Mouse (Mus musculus): ENCODE measurements around the gene Ncbp1. TPM values are rescaled to one million over a fixed set of nuclear protein-coding genes. Genes with fewer than 3 reads are reported as not detected.

Ncbp1 gene
- polyA plus RNA-seq, 1 experiment: 99.6 TPM

DNA sequence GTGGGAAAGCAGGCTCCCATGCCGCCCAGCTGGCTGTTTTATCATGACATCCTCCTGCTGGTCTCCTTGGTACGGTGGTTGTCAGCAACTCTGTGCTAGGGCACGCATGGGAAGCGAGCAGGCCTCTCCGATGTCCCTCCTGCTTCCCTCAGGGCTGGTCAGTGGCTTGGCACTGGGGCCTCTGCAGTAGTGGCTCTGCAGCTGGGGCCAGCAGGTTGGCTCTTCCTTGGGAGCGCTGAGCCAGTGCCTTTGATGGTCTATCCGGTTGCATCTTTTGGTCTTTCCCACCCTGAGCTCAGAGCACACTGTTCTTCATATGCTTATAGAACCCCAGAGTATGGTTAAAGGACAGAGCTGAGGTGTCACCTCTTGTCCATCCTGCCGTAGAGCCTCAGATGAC is 28.3 kb upstream of the Ncbp1 start:
- Histone ChIP-seq H3K9me3 (replicated peaks; ENCODE audit: control insufficient read depth, insufficient read depth, low read length, poor library complexity, severe bottlenecking) (no peaks in the 10 kb centered on the region), H3K9ac (ENCODE audit: low read depth, poor library complexity, severe bottlenecking) (no peak overlapping the region), H3K36me3 (ENCODE audit: control insufficient read depth, insufficient read depth, low read length, poor library complexity, severe bottlenecking) (no peaks in the 10 kb centered on the region), H3K4me3 (ENCODE audit: low read depth, low read length) (no peak overlapping the region), H3K27ac (ENCODE audit: insufficient read depth, low read length) (no peak overlapping the region), H3K27me3 (ENCODE audit: control insufficient read depth, insufficient read depth, low read length, poor library complexity, severe bottlenecking) (no peaks in the 10 kb centered on the region), H3K4me1 (ENCODE audit: control insufficient read depth, insufficient read depth, low read length) (no peaks in the 10 kb centered on the region)
- TF ChIP-seq EP300 (IDR thresholded peaks at IDR 0.05; ENCODE audit: insufficient read depth, low read depth, low read length): no peak
- TF ChIP-seq POLR2A (IDR thresholded peaks at IDR 0.05; ENCODE audit: insufficient read depth, low read length): no peak
- no peak for TF ChIP-seq CTCF (IDR thresholded peaks at IDR 0.05; ENCODE audit: low read depth, low read length)

GRCm38 (mm10) chr4:46111361-46111760 is 27.1 kb upstream of the Ncbp1 start:
- Histone ChIP-seq H3K9ac (ENCODE audit: low read depth, poor library complexity, severe bottlenecking) (no peak overlapping the region), H3K4me3 (ENCODE audit: low read depth, low read length) (no peak overlapping the region), H3K36me3 (ENCODE audit: control insufficient read depth, insufficient read depth, low read length, poor library complexity, severe bottlenecking) (no peaks in the 10 kb centered on the region), H3K27ac (ENCODE audit: insufficient read depth, low read length) (no peak overlapping the region), H3K9me3 (replicated peaks; ENCODE audit: control insufficient read depth, insufficient read depth, low read length, poor library complexity, severe bottlenecking) (no peaks in the 10 kb centered on the region), H3K27me3 (ENCODE audit: control insufficient read depth, insufficient read depth, low read length, poor library complexity, severe bottlenecking) (no peaks in the 10 kb centered on the region), H3K4me1 (ENCODE audit: control insufficient read depth, insufficient read depth, low read length) (no peaks in the 10 kb centered on the region)
- TF ChIP-seq CTCF (IDR thresholded peaks at IDR 0.05; ENCODE audit: low read depth, low read length) (no peak), EP300 (IDR thresholded peaks at IDR 0.05; ENCODE audit: insufficient read depth, low read depth, low read length) (no peak), POLR2A (IDR thresholded peaks at IDR 0.05; ENCODE audit: insufficient read depth, low read length) (no peak)

- TF ChIP-seq CTCF (IDR thresholded peaks at IDR 0.05; ENCODE audit: low read depth, low read length) (no peak), EP300 (IDR thresholded peaks at IDR 0.05; ENCODE audit: insufficient read depth, low read depth, low read length) (no peak), POLR2A (IDR thresholded peaks at IDR 0.05; ENCODE audit: insufficient read depth, low read length) (no peak)
- H3K4me1 ChIP-seq (ENCODE audit: control insufficient read depth, insufficient read depth, low read length): no peaks in the 10 kb centered on the region
- H3K27ac ChIP-seq (ENCODE audit: insufficient read depth, low read length): no peak overlapping the region
- H3K9me3 ChIP-seq (replicated peaks; ENCODE audit: control insufficient read depth, insufficient read depth, low read length, poor library complexity, severe bottlenecking): no peaks in the 10 kb centered on the region
- no peaks in the 10 kb centered on the region for H3K27me3 ChIP-seq (ENCODE audit: control insufficient read depth, insufficient read depth, low read length, poor library complexity, severe bottlenecking)
- peaks cover 5% of the 10 kb centered on the region; the same call in 1 of the 2 replicates for H3K36me3 ChIP-seq (ENCODE audit: control insufficient read depth, insufficient read depth, low read length, poor library complexity, severe bottlenecking)
- H3K4me3 ChIP-seq (ENCODE audit: low read depth, low read length): no peak overlapping the region
- no peak overlapping the region for H3K9ac ChIP-seq (ENCODE audit: low read depth, poor library complexity, severe bottlenecking)
Observed at GRCm38 (mm10) chr4:46115308-46115707, 23.1 kb upstream of the Ncbp1 start.

- H3K27ac ChIP-seq (ENCODE audit: insufficient read depth, low read length): no peak overlapping the region
- H3K36me3 ChIP-seq (ENCODE audit: control insufficient read depth, insufficient read depth, low read length, poor library complexity, severe bottlenecking): peaks cover 8% of the 10 kb centered on the region; the same call in 1 of the 2 replicates
- H3K9ac ChIP-seq (ENCODE audit: low read depth, poor library complexity, severe bottlenecking): no peak overlapping the region
- no peaks in the 10 kb centered on the region for H3K27me3 ChIP-seq (ENCODE audit: control insufficient read depth, insufficient read depth, low read length, poor library complexity, severe bottlenecking)
- H3K4me1 ChIP-seq (ENCODE audit: control insufficient read depth, insufficient read depth, low read length): no peaks in the 10 kb centered on the region
- H3K9me3 ChIP-seq (replicated peaks; ENCODE audit: control insufficient read depth, insufficient read depth, low read length, poor library complexity, severe bottlenecking): no peaks in the 10 kb centered on the region
- TF ChIP-seq EP300 (IDR thresholded peaks at IDR 0.05; ENCODE audit: insufficient read depth, low read depth, low read length) (no peak), CTCF (IDR thresholded peaks at IDR 0.05; ENCODE audit: low read depth, low read length) (no peak), POLR2A (IDR thresholded peaks at IDR 0.05; ENCODE audit: insufficient read depth, low read length) (no peak)
- H3K4me3 ChIP-seq (ENCODE audit: low read depth, low read length): no peak overlapping the region
Observed at GRCm38 (mm10) chr4:46116544-46117175, 21.8 kb upstream of the Ncbp1 start.

DNA sequence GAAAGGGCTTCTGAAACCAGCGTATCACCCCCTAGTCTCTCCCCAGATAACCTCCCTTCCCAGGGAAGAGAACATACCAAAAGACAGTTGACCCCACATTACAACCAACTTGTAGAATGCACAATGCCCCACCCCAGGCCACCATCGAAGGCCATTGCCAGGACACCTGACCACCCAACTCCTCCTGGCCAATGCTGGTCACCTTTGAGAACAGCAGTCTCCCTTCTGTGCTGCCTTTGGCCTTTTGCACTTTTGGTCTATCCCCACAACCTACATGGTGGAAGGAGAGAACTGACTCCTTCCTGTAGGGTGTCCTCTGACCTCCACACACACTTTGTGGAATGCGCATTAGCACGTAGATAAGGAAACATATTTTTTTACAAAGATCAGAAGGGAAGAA is 20.9 kb upstream of the Ncbp1 start:
- Histone ChIP-seq H3K36me3 (ENCODE audit: control insufficient read depth, insufficient read depth, low read length, poor library complexity, severe bottlenecking) (peaks cover 8% of the 10 kb centered on the region; the same call in 1 of the 2 replicates), H3K27ac (ENCODE audit: insufficient read depth, low read length) (no peak overlapping the region), H3K9ac (ENCODE audit: low read depth, poor library complexity, severe bottlenecking) (no peak overlapping the region), H3K9me3 (replicated peaks; ENCODE audit: control insufficient read depth, insufficient read depth, low read length, poor library complexity, severe bottlenecking) (no peaks in the 10 kb centered on the region), H3K4me3 (ENCODE audit: low read depth, low read length) (no peak overlapping the region), H3K27me3 (ENCODE audit: control insufficient read depth, insufficient read depth, low read length, poor library complexity, severe bottlenecking) (no peaks in the 10 kb centered on the region), H3K4me1 (ENCODE audit: control insufficient read depth, insufficient read depth, low read length) (no peaks in the 10 kb centered on the region)
- TF ChIP-seq CTCF (IDR thresholded peaks at IDR 0.05; ENCODE audit: low read depth, low read length) (no peak), EP300 (IDR thresholded peaks at IDR 0.05; ENCODE audit: insufficient read depth, low read depth, low read length) (no peak), POLR2A (IDR thresholded peaks at IDR 0.05; ENCODE audit: insufficient read depth, low read length) (no peak)

GRCm38 (mm10) chr4:46119514-46120094 is 18.8 kb upstream of the Ncbp1 start:
- no peak overlapping the region for H3K4me3 ChIP-seq (ENCODE audit: low read depth, low read length)
- no peak overlapping the region for H3K9ac ChIP-seq (ENCODE audit: low read depth, poor library complexity, severe bottlenecking)
- H3K27me3 ChIP-seq (ENCODE audit: control insufficient read depth, insufficient read depth, low read length, poor library complexity, severe bottlenecking): no peaks in the 10 kb centered on the region
- H3K36me3 ChIP-seq (ENCODE audit: control insufficient read depth, insufficient read depth, low read length, poor library complexity, severe bottlenecking): peaks cover 16% of the 10 kb centered on the region
- TF ChIP-seq EP300 (IDR thresholded peaks at IDR 0.05; ENCODE audit: insufficient read depth, low read depth, low read length) (no peak), CTCF (IDR thresholded peaks at IDR 0.05; ENCODE audit: low read depth, low read length) (no peak), POLR2A (IDR thresholded peaks at IDR 0.05; ENCODE audit: insufficient read depth, low read length) (no peak)
- no peaks in the 10 kb centered on the region for H3K4me1 ChIP-seq (ENCODE audit: control insufficient read depth, insufficient read depth, low read length)
- no peaks in the 10 kb centered on the region for H3K9me3 ChIP-seq (replicated peaks; ENCODE audit: control insufficient read depth, insufficient read depth, low read length, poor library complexity, severe bottlenecking)
- H3K27ac ChIP-seq (ENCODE audit: insufficient read depth, low read length): no peak overlapping the region
